Mouse (Mus musculus): Measurements from ENCODE around the gene Acot13. TPM values are rescaled to one million over a fixed set of nuclear protein-coding genes. Genes with fewer than 3 reads are reported as not detected.
"Not testable (repeated sequence)": the region's sequence is repeated elsewhere in the genome, so short reads cannot be mapped to it uniquely, and the experiment has no call there.

Acot13 gene
- total and polyA plus RNA-seq, 2 experiments = 95.8 to 96.4 TPM

- WGBS = 38% methylated on average over 3 of the region's 3 CpGs
- Histone ChIP-seq H3K9ac (ENCODE audit: low read depth, low read length) (no peak overlapping the region), H3K36me3 (ENCODE audit: control insufficient read depth, insufficient read depth, low read length) (peaks cover 28% of the 10 kb centered on the region), H3K4me3 (ENCODE audit: insufficient read depth, low read depth, low read length) (no peak overlapping the region), H3K4me1 (ENCODE audit: control insufficient read depth, insufficient read depth, low read length) (peaks cover 3% of the 10 kb centered on the region; the same call in 1 of the 2 replicates), H3K79me2 (ENCODE audit: control insufficient read depth, insufficient read depth, low read length) (peaks cover 3% of the 10 kb centered on the region; the same call in 1 of the 2 replicates), H3K27me3 (ENCODE audit: control insufficient read depth, insufficient read depth, low read length) (no peaks in the 10 kb centered on the region), H3K27ac (replicated peaks; ENCODE audit: insufficient read depth, low read depth, low read length) (no peak overlapping the region)
- DNase-seq (ENCODE audit: extremely low read depth, low read depth, low spot score) = no peak
- TF ChIP-seq CTCF (IDR thresholded peaks at IDR 0.05; ENCODE audit: low read depth, low read length) (no peak), POLR2A (IDR thresholded peaks at IDR 0.05; ENCODE audit: extremely low read depth, insufficient read depth, low read length) (no peak)
Observed at GRCm38 (mm10) chr13:24839831-24840230, 8.5 kb upstream of the Acot13 start.

GRCm38 (mm10) chr13:24837765-24838164 is 6.4 kb upstream of the Acot13 start:
- H3K4me1 ChIP-seq (ENCODE audit: control insufficient read depth, insufficient read depth, low read length); H3K4me3 ChIP-seq (ENCODE audit: insufficient read depth, low read depth, low read length); H3K9ac ChIP-seq (ENCODE audit: low read depth, low read length); H3K27ac ChIP-seq (replicated peaks; ENCODE audit: insufficient read depth, low read depth, low read length); H3K79me2 ChIP-seq (ENCODE audit: control insufficient read depth, insufficient read depth, low read length); H3K27me3 ChIP-seq (ENCODE audit: control insufficient read depth, insufficient read depth, low read length); DNase-seq (ENCODE audit: extremely low read depth, low read depth, low spot score): not testable (repeated sequence)
- peaks cover 28% of the 10 kb centered on the region for H3K36me3 ChIP-seq (ENCODE audit: control insufficient read depth, insufficient read depth, low read length)
- WGBS = 93% methylated on average over 8 of the region's 8 CpGs

GRCm38 (mm10) chr13:24832811-24833155 is 1.4 kb upstream of the Acot13 start:
- peak overlapping the region; percentile 88 for H3K9ac ChIP-seq (ENCODE audit: low read depth, low read length)
- H3K4me1 ChIP-seq (ENCODE audit: control insufficient read depth, insufficient read depth, low read length) = peaks cover 11% of the 10 kb centered on the region
- H3K36me3 ChIP-seq (ENCODE audit: control insufficient read depth, insufficient read depth, low read length) = peaks cover 4% of the 10 kb centered on the region; the same call in 1 of the 2 replicates
- peak overlapping the region; percentile 36 for H3K27ac ChIP-seq (replicated peaks; ENCODE audit: insufficient read depth, low read depth, low read length)
- 6% methylated on average over 2 of the region's 2 CpGs for WGBS
- no peak for TF ChIP-seq POLR2A (IDR thresholded peaks at IDR 0.05; ENCODE audit: extremely low read depth, insufficient read depth, low read length)
- no peak for TF ChIP-seq CTCF (IDR thresholded peaks at IDR 0.05; ENCODE audit: low read depth, low read length)
- peak; percentile 58 for DNase-seq (ENCODE audit: extremely low read depth, low read depth, low spot score)
- peaks cover 13% of the 10 kb centered on the region; the same call in 1 of the 2 replicates for H3K79me2 ChIP-seq (ENCODE audit: control insufficient read depth, insufficient read depth, low read length)
- no peaks in the 10 kb centered on the region for H3K27me3 ChIP-seq (ENCODE audit: control insufficient read depth, insufficient read depth, low read length)
- peak overlapping the region; percentile 79 for H3K4me3 ChIP-seq (ENCODE audit: insufficient read depth, low read depth, low read length)

GRCm38 (mm10) chr13:24832131-24832810 is 931 bp upstream of the Acot13 start:
- H3K9ac ChIP-seq (ENCODE audit: low read depth, low read length) = peak overlapping the region; percentile 88
- H3K4me3 ChIP-seq (ENCODE audit: insufficient read depth, low read depth, low read length) = peak overlapping the region; percentile 79
- peaks cover 13% of the 10 kb centered on the region; the same call in 1 of the 2 replicates for H3K79me2 ChIP-seq (ENCODE audit: control insufficient read depth, insufficient read depth, low read length)
- no peaks in the 10 kb centered on the region for H3K27me3 ChIP-seq (ENCODE audit: control insufficient read depth, insufficient read depth, low read length)
- TF ChIP-seq CTCF (IDR thresholded peaks at IDR 0.05; ENCODE audit: low read depth, low read length) = no peak
- TF ChIP-seq POLR2A (IDR thresholded peaks at IDR 0.05; ENCODE audit: extremely low read depth, insufficient read depth, low read length) = no peak
- 1% methylated on average over 21 of the region's 21 CpGs for WGBS
- peaks cover 11% of the 10 kb centered on the region for H3K4me1 ChIP-seq (ENCODE audit: control insufficient read depth, insufficient read depth, low read length)
- H3K36me3 ChIP-seq (ENCODE audit: control insufficient read depth, insufficient read depth, low read length) = peaks cover 4% of the 10 kb centered on the region; the same call in 1 of the 2 replicates
- peak; percentile 46 for DNase-seq (ENCODE audit: extremely low read depth, low read depth, low spot score)
- H3K27ac ChIP-seq (replicated peaks; ENCODE audit: insufficient read depth, low read depth, low read length) = peak overlapping the region; percentile 72

GRCm38 (mm10) chr13:24830756-24831352 is 486 bp downstream of the Acot13 start:
- Histone ChIP-seq H3K4me1 (ENCODE audit: control insufficient read depth, insufficient read depth, low read length) (peaks cover 16% of the 10 kb centered on the region), H3K9ac (ENCODE audit: low read depth, low read length) (peak overlapping the region; percentile 73), H3K27ac (replicated peaks; ENCODE audit: insufficient read depth, low read depth, low read length) (peak overlapping the region; percentile 70), H3K79me2 (ENCODE audit: control insufficient read depth, insufficient read depth, low read length) (peaks cover 13% of the 10 kb centered on the region; the same call in 1 of the 2 replicates), H3K36me3 (ENCODE audit: control insufficient read depth, insufficient read depth, low read length) (0 out of 2 replicates have a peak, but pooled peaks cover 2% of the 10 kb centered on the region), H3K4me3 (ENCODE audit: insufficient read depth, low read depth, low read length) (peak overlapping the region; percentile 58), H3K27me3 (ENCODE audit: control insufficient read depth, insufficient read depth, low read length) (no peaks in the 10 kb centered on the region)
- TF ChIP-seq POLR2A (IDR thresholded peaks at IDR 0.05; ENCODE audit: extremely low read depth, insufficient read depth, low read length) (no peak), CTCF (IDR thresholded peaks at IDR 0.05; ENCODE audit: low read depth, low read length) (no peak)
- peak; percentile 59 for DNase-seq (ENCODE audit: extremely low read depth, low read depth, low spot score)
- under 1% methylated on average over 20 of the region's 20 CpGs for WGBS

GRCm38 (mm10) chr13:24826116-24826515 is 5.2 kb downstream of the Acot13 start:
- Histone ChIP-seq H3K27ac (replicated peaks; ENCODE audit: insufficient read depth, low read depth, low read length) (peak overlapping the region; percentile 40), H3K9ac (ENCODE audit: low read depth, low read length) (no peak overlapping the region), H3K4me1 (ENCODE audit: control insufficient read depth, insufficient read depth, low read length) (peaks cover 7% of the 10 kb centered on the region), H3K27me3 (ENCODE audit: control insufficient read depth, insufficient read depth, low read length) (no peaks in the 10 kb centered on the region), H3K36me3 (ENCODE audit: control insufficient read depth, insufficient read depth, low read length) (no peaks in the 10 kb centered on the region), H3K4me3 (ENCODE audit: insufficient read depth, low read depth, low read length) (no peak overlapping the region), H3K79me2 (ENCODE audit: control insufficient read depth, insufficient read depth, low read length) (no peaks in the 10 kb centered on the region)
- WGBS = 27% methylated on average over 7 of the region's 7 CpGs
- TF ChIP-seq POLR2A (IDR thresholded peaks at IDR 0.05; ENCODE audit: extremely low read depth, insufficient read depth, low read length) (no peak), CTCF (IDR thresholded peaks at IDR 0.05; ENCODE audit: low read depth, low read length) (no peak)
- peak; percentile 59 for DNase-seq (ENCODE audit: extremely low read depth, low read depth, low spot score)
